Mouse (Mus musculus) myocyte (in vitro differentiated cells): ENCODE measurements around the gene Creb3l1.

Experiments used
- MAX ChIP-seq: IDR thresholded peaks from one replicate; pipeline ENCODE4 v1.6.1; 2011; ENCODE audit warnings: low read depth, mild to moderate bottlenecking, control low read depth
- MYOG ChIP-seq, 3 experiments: IDR thresholded peaks; one replicate each; pipeline ENCODE4 v1.6.1; 2011; ENCODE audit warnings: control low read depth in 2 of 3, low read depth in 2 of 3, mild to moderate bottlenecking in 2 of 3; ENCODE audit not compliant: insufficient read length in 2 of 3, control insufficient read depth in 1 of 3, insufficient read depth in 1 of 3
- POLR2A ChIP-seq: IDR thresholded peaks from one replicate; pipeline ENCODE4 v1.6.1; 2011; ENCODE audit warnings: low read depth, mild to moderate bottlenecking, control low read depth, moderate library complexity; ENCODE audit not compliant: insufficient read length
- POLR2AphosphoS2 ChIP-seq: IDR thresholded peaks from one replicate; pipeline ENCODE4 v1.6.1; 2011; ENCODE audit warnings: low read depth, control low read depth; ENCODE audit not compliant: insufficient read length
- TCF12 ChIP-seq: IDR thresholded peaks from one replicate; pipeline ENCODE4 v1.6.1; 2011; ENCODE audit warnings: mild to moderate bottlenecking, control low read depth; ENCODE audit not compliant: poor library complexity, insufficient read depth, severe bottlenecking
- USF1 ChIP-seq: IDR thresholded peaks from one replicate; pipeline ENCODE4 v1.6.1; 2011; ENCODE audit warnings: low read depth, mild to moderate bottlenecking, control low read depth, moderate library complexity

GRCm38 (mm10) chr2:92024274-92024672 is at the start of gene Creb3l1:
- TF ChIP-seq POLR2A (peak; percentile 48), MYOG (IDR thresholded peaks at IDR 0.05; ENCODE audit: control insufficient read depth in 1 of 3, insufficient read depth in 1 of 3, insufficient read length in 2 of 3, low read depth in 2 of 3) (no peak), MAX (no peak), TCF12 (no peak), POLR2AphosphoS2 (peak; percentile 49), USF1 (no peak)
